Mouse (Mus musculus) G1E (cell line): ENCODE data around the gene Rars2. TPM values are rescaled to one million over a fixed set of nuclear protein-coding genes. Genes with fewer than 3 reads are reported as not detected.

ENCODE experiments used
- ATAC-seq: 2 replicates; pipeline ENCODE4 v1.8.0; 2016; ENCODE audit warnings: mild to moderate bottlenecking; ENCODE audit not compliant: insufficient number of reproducible peaks, poor library complexity, low FRiP score, severe bottlenecking; ENCODE audit errors: extremely low read depth
- DNase-seq: peaks from one replicate; pipeline ENCODE4 v3.0.0; 2012; ENCODE audit warnings: low spot score
- H3K27me3 ChIP-seq: 2 replicates; pipeline ENCODE4 v1.6.1; 2012; ENCODE audit warnings: mild to moderate bottlenecking, low read length, inconsistent platforms; ENCODE audit not compliant: insufficient read depth
- H3K36me3 ChIP-seq: replicated peaks from 2 replicates; pipeline ENCODE3; 2012; ENCODE audit warnings: mild to moderate bottlenecking, inconsistent platforms
- H3K4me1 ChIP-seq: 2 replicates; pipeline ENCODE4 v1.6.1; 2012; ENCODE audit warnings: low read depth, low read length, inconsistent platforms, mixed read lengths; ENCODE audit not compliant: insufficient read depth
- H3K4me3 ChIP-seq: 2 replicates; pipeline ENCODE4 v1.5.1; 2012; ENCODE audit warnings: low read depth, mild to moderate bottlenecking, inconsistent platforms, low read length, moderate library complexity, mixed read lengths
- H3K9me3 ChIP-seq: replicated peaks from 2 replicates; pipeline ENCODE4 v1.6.1; 2012; ENCODE audit warnings: inconsistent platforms
- CTCF ChIP-seq: IDR thresholded peaks from 2 replicates; pipeline ENCODE4 v1.5.1; 2012; ENCODE audit warnings: low read depth, low read length, inconsistent platforms, mixed read lengths
- GATA1 ChIP-seq: IDR thresholded peaks from 2 replicates; pipeline ENCODE4 v1.6.1; 2012; ENCODE audit warnings: borderline replicate concordance, low read length, inconsistent platforms, mixed read lengths
- GATA2 ChIP-seq: IDR thresholded peaks from 2 replicates; pipeline ENCODE4 v1.6.1; 2012; ENCODE audit warnings: low read depth, low read length, inconsistent platforms, borderline replicate concordance
- POLR2AphosphoS5 ChIP-seq: IDR thresholded peaks from 2 replicates; pipeline ENCODE4 v1.6.1; 2012; ENCODE audit warnings: low read depth, low read length, inconsistent platforms; ENCODE audit not compliant: insufficient replicate concordance
- TAL1 ChIP-seq: conservative IDR thresholded peaks from 2 replicates; pipeline ENCODE4 v1.6.1; 2012; ENCODE audit warnings: low read depth, low read length, inconsistent platforms, mixed read lengths
- polyA plus RNA-seq: library from polyadenylated mRNA; stranded (reverse); fragments of >175 nt; gene quantifications from 2 replicates; pipeline ENCODE4 v1.2.3, GENCODE M21; 2012
- total RNA-seq, 2 experiments: library from RNA; stranded (forward) in 1 of 2; stranded (reverse) in 1 of 2; fragments of 200-1000 nt in 1 of 2; fragments of >200 nt in 1 of 2; fragmentation: Nextera tagmentation in 1 of 2; gene quantifications; 2 replicates each; pipeline ENCODE4 v1.2.3; 2014 to 2017

Gene Rars2
- total and polyA plus RNA-seq, 3 experiments = 5.2 to 93.8 (median 49.3) TPM

GRCm38 (mm10) chr4:34582476-34582875 is 32.3 kb upstream of the Rars2 start:
- H3K4me1 ChIP-seq = peaks cover 2% of the 10 kb centered on the region; the same call in 1 of the 2 replicates
- TF ChIP-seq GATA2 (no peak), TAL1 (no peak)
- H3K4me3 ChIP-seq = no peak overlapping the region
- H3K9me3 ChIP-seq = no peaks in the 10 kb centered on the region
- no peaks in the 10 kb centered on the region for H3K27me3 ChIP-seq
- DNase-seq = no peak
- H3K36me3 ChIP-seq = peaks cover 85% of the 10 kb centered on the region
- ATAC-seq = no peak

GRCm38 (mm10) chr4:34583427-34583826 is 31.3 kb upstream of the Rars2 start:
- Histone ChIP-seq H3K4me1 (peaks cover 2% of the 10 kb centered on the region; the same call in 1 of the 2 replicates), H3K4me3 (no peak overlapping the region), H3K27me3 (no peaks in the 10 kb centered on the region), H3K36me3 (peaks cover 82% of the 10 kb centered on the region), H3K9me3 (no peaks in the 10 kb centered on the region)
- no peak for DNase-seq
- TF ChIP-seq CTCF (no peak), GATA1 (no peak), TAL1 (no peak), POLR2AphosphoS5 (no peak), GATA2 (no peak)
- no peak for ATAC-seq

GRCm38 (mm10) chr4:34584871-34585607 is 29.7 kb upstream of the Rars2 start:
- H3K36me3 ChIP-seq = peaks cover 73% of the 10 kb centered on the region
- ATAC-seq = no peak

GRCm38 (mm10) chr4:34603123-34603522 is 11.6 kb upstream of the Rars2 start:
- no peaks in the 10 kb centered on the region for H3K9me3 ChIP-seq
- TF ChIP-seq CTCF = no peak
- TF ChIP-seq TAL1 = no peak
- no peak for TF ChIP-seq GATA1
- TF ChIP-seq GATA2 = no peak
- no peak for TF ChIP-seq POLR2AphosphoS5
- ATAC-seq (no peak), DNase-seq (no peak)
- H3K4me3 ChIP-seq = no peak overlapping the region
- peaks cover 77% of the 10 kb centered on the region for H3K36me3 ChIP-seq
- no peaks in the 10 kb centered on the region for H3K27me3 ChIP-seq
- H3K4me1 ChIP-seq = no peaks in the 10 kb centered on the region; the same call in 1 of the 2 replicates

More at GRCm38 (mm10) chr4:34584871-34585607, 29.7 kb upstream of the Rars2 start:
- Histone ChIP-seq H3K27me3 (no peaks in the 10 kb centered on the region), H3K4me1 (peaks cover 2% of the 10 kb centered on the region; the same call in 1 of the 2 replicates), H3K4me3 (no peak overlapping the region), H3K9me3 (no peaks in the 10 kb centered on the region)
- no peak for DNase-seq
- no peak for TF ChIP-seq TAL1
- TF ChIP-seq CTCF = no peak
- no peak for TF ChIP-seq POLR2AphosphoS5
- no peak for TF ChIP-seq GATA2
- TF ChIP-seq GATA1 = no peak

GRCm38 (mm10) chr4:34606658-34607057 is 8.1 kb upstream of the Rars2 start:
- DNase-seq (no peak), ATAC-seq (no peak)
- TF ChIP-seq POLR2AphosphoS5 = no peak
- TF ChIP-seq TAL1 = no peak
- TF ChIP-seq GATA2 = no peak
- no peak for TF ChIP-seq CTCF
- TF ChIP-seq GATA1 = no peak
- Histone ChIP-seq H3K4me3 (no peak overlapping the region), H3K9me3 (no peaks in the 10 kb centered on the region), H3K27me3 (no peaks in the 10 kb centered on the region), H3K36me3 (peaks cover 71% of the 10 kb centered on the region), H3K4me1 (no peaks in the 10 kb centered on the region; the same call in 1 of the 2 replicates)

- no peaks in the 10 kb centered on the region for H3K9me3 ChIP-seq
- H3K4me3 ChIP-seq = peak overlapping the region; percentile 91
- peaks cover 35% of the 10 kb centered on the region for H3K36me3 ChIP-seq
- H3K4me1 ChIP-seq = peaks cover 29% of the 10 kb centered on the region
- ATAC-seq (no peak), DNase-seq (no peak)
- TF ChIP-seq GATA2 = no peak
- H3K27me3 ChIP-seq = no peaks in the 10 kb centered on the region
Observed at GRCm38 (mm10) chr4:34613571-34614145, 1.1 kb upstream of the Rars2 start.
